ENCODE assay signal across 7 mouse cellular contexts in genomic region chr5:121712934-121713538, GRCm38 (mm10). TPM values are rescaled to one million over a fixed set of nuclear protein-coding genes. Genes with fewer than 3 reads are reported as not detected.
DNase-seq lines count a peak whose midpoint lies in the region; ATAC-seq and TF ChIP-seq lines count a peak whose summit lies in the region.

No protein-coding gene starts in this region.

- peak; percentile 34 for DNase-seq in Patski (ENCODE audit: low read depth, low spot score)
- DNase-seq in cerebellum, adult 11-12 months, result peak; percentile 49
- DNase-seq in hindbrain, embryonic 10.5 days (ENCODE audit: low spot score), result peak; percentile 70
- peak; percentile 31 to 44 for DNase-seq in left cerebral cortex, postnatal 36 days (ENCODE audit: low spot score in 2 of 2)
- DNase-seq in midbrain, embryonic 10.5 days (ENCODE audit: low spot score), result peak; percentile 67
- DNase-seq in spleen, postnatal 4 days (ENCODE audit: low spot score in 2 of 2), result peak; percentile 33 to 70

- peak overlapping the region; percentile 89 for H3K9ac ChIP-seq in forebrain, embryonic 16.5 days (replicated peaks; ENCODE audit: low read depth, low read length)

- no peaks in the 10 kb centered on the region for H3K36me3 ChIP-seq in forebrain, embryonic 16.5 days (ENCODE audit: control insufficient read depth, insufficient read depth)
- peaks cover 19% of the 10 kb centered on the region for H3K36me3 ChIP-seq in hindbrain, embryonic 10.5 days
- peaks cover 26% of the 10 kb centered on the region for H3K36me3 ChIP-seq in midbrain, embryonic 10.5 days

- POLR2A ChIA-PET in Patski (lab: Charles Lee), result no interaction called here

- in situ Hi-C loops in Patski (cut with MboI; ENCODE audit: low pct_unique_long_range_greater_than_20kb), result no loop called here

- no peaks in the 10 kb centered on the region for H3K27me3 ChIP-seq in Patski
- no peaks in the 10 kb centered on the region for H3K27me3 ChIP-seq in forebrain, embryonic 16.5 days (replicated peaks; ENCODE audit: control insufficient read depth, insufficient read depth, low read length)
- no peaks in the 10 kb centered on the region for H3K27me3 ChIP-seq in hindbrain, embryonic 10.5 days (ENCODE audit: insufficient read depth, poor library complexity, severe bottlenecking)
- no peaks in the 10 kb centered on the region for H3K27me3 ChIP-seq in midbrain, embryonic 10.5 days (ENCODE audit: low read depth, poor library complexity, severe bottlenecking)

- no peak for TF ChIP-seq CTCF in Patski (IDR thresholded peaks at IDR 0.05)

- H3K27ac ChIP-seq in forebrain, embryonic 16.5 days (ENCODE audit: low read length), result peak overlapping the region; percentile 97
- H3K27ac ChIP-seq in hindbrain, embryonic 10.5 days, result peak overlapping the region; percentile 99
- peak overlapping the region; percentile 99 for H3K27ac ChIP-seq in midbrain, embryonic 10.5 days (replicated peaks)

- under 1% methylated on average over 27 of the region's 32 CpGs for WGBS in forebrain, embryonic 16.5 days
- under 1% methylated on average over 31 of the region's 32 CpGs for WGBS in hindbrain, embryonic 10.5 days
- under 1% methylated on average over 31 of the region's 32 CpGs for WGBS in midbrain, embryonic 10.5 days

- H3K9me3 ChIP-seq in forebrain, embryonic 16.5 days (ENCODE audit: control insufficient read depth, low read length), result no peaks in the 10 kb centered on the region
- H3K9me3 ChIP-seq in hindbrain, embryonic 10.5 days, result no peaks in the 10 kb centered on the region
- no peaks in the 10 kb centered on the region for H3K9me3 ChIP-seq in midbrain, embryonic 10.5 days (replicated peaks)

- CTCF ChIA-PET in Patski (lab: Charles Lee), result no interaction called here

- peaks cover 32% of the 10 kb centered on the region for H3K4me1 ChIP-seq in forebrain, embryonic 16.5 days (replicated peaks; ENCODE audit: control insufficient read depth, insufficient read depth, low read length)
- peaks cover 45% of the 10 kb centered on the region for H3K4me1 ChIP-seq in hindbrain, embryonic 10.5 days (replicated peaks)
- peaks cover 44% of the 10 kb centered on the region for H3K4me1 ChIP-seq in midbrain, embryonic 10.5 days

- ATAC-seq in Patski, result peak; percentile 40
- ATAC-seq in forebrain, embryonic 16.5 days, result 0 out of 2 replicates have a peak, but pooled peaks have one; percentile 24

- intact Hi-C loops in left cerebral cortex, postnatal 36 days (cut with DNase I), result loop anchor here (5.0 kb wide), 2 partner anchors 54 to 129 kb away; no protein-coding TSS in a partner anchor

- H3K4me2 ChIP-seq in forebrain, embryonic 16.5 days (ENCODE audit: low read length), result peak overlapping the region; percentile 91

- H3K4me3 ChIP-seq in forebrain, embryonic 16.5 days (replicated peaks; ENCODE audit: low read length), result peak overlapping the region; percentile 84
- H3K4me3 ChIP-seq in hindbrain, embryonic 10.5 days, result peak overlapping the region; percentile 100
- peak overlapping the region; percentile 100 for H3K4me3 ChIP-seq in midbrain, embryonic 10.5 days

RNA-seq across cellular contexts. Expression of gene Atxn2, which starts 1.9 kb away (rescaled TPM):
- polyA plus RNA-seq in Patski (2021), result 209 TPM
- 55.8 and 58.3 TPM in 2 replicates for polyA plus RNA-seq in forebrain, embryonic 16.5 days (2015; fragmentation: Nextera tagmentation; extraction: Ambion mirVana)
- polyA plus RNA-seq in hindbrain, embryonic 10.5 days (2016; fragmentation: Nextera tagmentation; extraction: Ambion mirVana), result 38.6 and 42.0 TPM in 2 replicates
- 100 to 1,000 TPM; 204 to 251 TPM for total RNA-seq in left cerebral cortex, postnatal 36 days (2021)
- polyA plus RNA-seq in midbrain, embryonic 10.5 days (2016; fragmentation: Nextera tagmentation; extraction: Ambion mirVana), result 36.6 and 37.3 TPM in 2 replicates

RNA-seq across cellular contexts. Expression of gene Brap, which starts 52.7 kb away (rescaled TPM):
- 65.3 TPM for polyA plus RNA-seq in Patski (2021)
- polyA plus RNA-seq in forebrain, embryonic 16.5 days (2015; fragmentation: Nextera tagmentation; extraction: Ambion mirVana), result 51.5 and 55.5 TPM in 2 replicates
- 41.6 and 41.9 TPM in 2 replicates for polyA plus RNA-seq in hindbrain, embryonic 10.5 days (2016; fragmentation: Nextera tagmentation; extraction: Ambion mirVana)
- total RNA-seq in left cerebral cortex, postnatal 36 days (2021), result 10 to 100 TPM; 64.5 to 69.5 TPM
- 40.4 and 44.8 TPM in 2 replicates for polyA plus RNA-seq in midbrain, embryonic 10.5 days (2016; fragmentation: Nextera tagmentation; extraction: Ambion mirVana)

RNA-seq across cellular contexts. Expression of gene Acad10, which starts 52.7 kb away (rescaled TPM):
- 34.7 TPM for polyA plus RNA-seq in Patski (2021)
- polyA plus RNA-seq in forebrain, embryonic 16.5 days (2015; fragmentation: Nextera tagmentation; extraction: Ambion mirVana), result 0.71 and 1.5 TPM in 2 replicates
- polyA plus RNA-seq in hindbrain, embryonic 10.5 days (2016; fragmentation: Nextera tagmentation; extraction: Ambion mirVana), result 3.0 and 3.5 TPM in 2 replicates
- 1 to 10 TPM; 4.0 to 5.3 TPM for total RNA-seq in left cerebral cortex, postnatal 36 days (2021)
- polyA plus RNA-seq in midbrain, embryonic 10.5 days (2016; fragmentation: Nextera tagmentation; extraction: Ambion mirVana), result 3.7 and 3.9 TPM in 2 replicates

Comparison
In these comparisons a context has a peak if more than half of its experiments do, and no peak if none do; other contexts are left out.
1. Peak in every context shown above with its lines: DNase-seq, ATAC-seq, H3K4me3 ChIP-seq and H3K27ac ChIP-seq.